Mouse (Mus musculus) limb, embryonic 14.5 days (tissue): ENCODE data around the gene Grxcr1. TPM values are rescaled to one million over a fixed set of nuclear protein-coding genes. Genes with fewer than 3 reads are reported as not detected.

ENCODE experiments used
- ATAC-seq: fragments of 200-750 bp; cut with Nextera tagmentation; 2 replicates; pipeline ENCODE4 v1.8.0; 2017; ENCODE audit warnings: low read depth, moderate number of reproducible peaks, moderate TSS enrichment; ENCODE audit not compliant: low FRiP score
- DNase-seq: peaks from one replicate; pipeline ENCODE4 v3.0.0-alpha.2; 2015; ENCODE audit warnings: low spot score
- H3K27ac ChIP-seq: fragments of 300-500 bp; sonication (generic); replicated peaks from 2 replicates; pipeline ENCODE4 v1.5.1; 2014; ENCODE audit warnings: low read depth, mild to moderate bottlenecking, low read length, moderate library complexity, mixed read lengths
- H3K27me3 ChIP-seq: fragments of 300-500 bp; sonication (generic); 2 replicates; pipeline ENCODE4 v1.6.1; 2014; ENCODE audit warnings: low read length, mixed read lengths; ENCODE audit not compliant: control insufficient read depth, insufficient read depth
- H3K36me3 ChIP-seq: fragments of 300-500 bp; sonication (generic); 2 replicates; pipeline ENCODE4 v1.6.1; 2014; ENCODE audit warnings: mild to moderate bottlenecking, low read length, moderate library complexity, mixed read lengths; ENCODE audit not compliant: control insufficient read depth, insufficient read depth
- H3K4me1 ChIP-seq: fragments of 300-500 bp; sonication (generic); 2 replicates; pipeline ENCODE4 v1.6.1; 2014; ENCODE audit warnings: antibody characterized with exemption, low read length, mixed read lengths; ENCODE audit not compliant: control insufficient read depth, insufficient read depth
- H3K4me2 ChIP-seq: fragments of 300-500 bp; sonication (generic); replicated peaks from 2 replicates; pipeline ENCODE4 v1.6.1; 2014; ENCODE audit warnings: low read depth, mild to moderate bottlenecking, low read length, moderate library complexity; ENCODE audit not compliant: severe bottlenecking
- H3K4me3 ChIP-seq: fragments of 300-500 bp; sonication (generic); replicated peaks from 2 replicates; pipeline ENCODE4 v1.5.1; 2014; ENCODE audit warnings: low read length
- H3K9ac ChIP-seq: fragments of 300-500 bp; sonication (generic); 2 replicates; pipeline ENCODE4 v1.6.1; 2014; ENCODE audit warnings: mild to moderate bottlenecking, low read depth, low read length, moderate library complexity; ENCODE audit not compliant: severe bottlenecking
- H3K9me3 ChIP-seq: fragments of 300-500 bp; sonication (generic); 2 replicates; pipeline ENCODE4 v1.6.1; 2016; ENCODE audit warnings: low read length; ENCODE audit not compliant: control insufficient read depth
- POLR2A ChIP-seq: fragments of 200-500 bp; IDR thresholded peaks from 2 replicates; pipeline ENCODE4 v1.8.0; 2012; ENCODE audit warnings: inconsistent platforms, mild to moderate bottlenecking, moderate library complexity, borderline replicate concordance; ENCODE audit not compliant: insufficient read depth, insufficient read length; ENCODE audit errors: extremely low read depth
- WGBS: fragments of 180-500 bp; shearing (Covaris S2); extraction: QIAGEN DNeasy Blood & Tissue Kit; methylation state at CpG from one replicate; pipeline ENCODE4 v1.1.7; 2014; 5-methylcytosine and 5-hydroxymethylcytosine counted together
- polyA plus RNA-seq, 2 experiments: library from polyadenylated mRNA; depleted of rRNA in 1 of 2; stranded (reverse) in 1 of 2; unstranded in 1 of 2; fragments of >200 nt; fragmentation: Nextera tagmentation in 1 of 2; extraction: Ambion mirVana in 1 of 2; gene quantifications; 2 replicates each; pipeline versions ENCODE4 v1.2.1 to v1.2.3; 2012 to 2014

Grxcr1 gene
- polyA plus RNA-seq, 2 experiments: not detected

GRCm38 (mm10) chr5:68007074-68007473 is 24.6 kb upstream of the Grxcr1 start:
- no peaks in the 10 kb centered on the region for H3K4me1 ChIP-seq
- no peak overlapping the region for H3K9ac ChIP-seq
- H3K4me2 ChIP-seq: no peak overlapping the region
- H3K4me3 ChIP-seq: no peak overlapping the region
- DNase-seq (no peak), ATAC-seq (no peak)
- no peaks in the 10 kb centered on the region for H3K27me3 ChIP-seq
- no peaks in the 10 kb centered on the region for H3K9me3 ChIP-seq
- H3K27ac ChIP-seq: no peak overlapping the region
- no peak for TF ChIP-seq POLR2A
- WGBS: 86% methylated on average over 4 of the region's 4 CpGs
- no peaks in the 10 kb centered on the region for H3K36me3 ChIP-seq

GRCm38 (mm10) chr5:68011569-68011968 is 20.1 kb upstream of the Grxcr1 start:
- Histone ChIP-seq H3K9me3 (no peaks in the 10 kb centered on the region), H3K4me1 (no peaks in the 10 kb centered on the region), H3K9ac (no peak overlapping the region), H3K36me3 (no peaks in the 10 kb centered on the region), H3K27ac (no peak overlapping the region), H3K4me2 (no peak overlapping the region), H3K27me3 (no peaks in the 10 kb centered on the region), H3K4me3 (no peak overlapping the region)
- 82% methylated on average over 3 of the region's 3 CpGs for whole genome bisulfite sequencing
- DNase-seq (no peak), ATAC-seq (no peak)
- no peak for TF ChIP-seq POLR2A

- Histone ChIP-seq H3K9me3 (no peaks in the 10 kb centered on the region), H3K27me3 (no peaks in the 10 kb centered on the region), H3K4me2 (no peak overlapping the region), H3K36me3 (no peaks in the 10 kb centered on the region), H3K27ac (no peak overlapping the region), H3K4me1 (no peaks in the 10 kb centered on the region), H3K4me3 (no peak overlapping the region), H3K9ac (no peak overlapping the region)
- 21% methylated on average over 4 of the region's 4 CpGs for WGBS
- TF ChIP-seq POLR2A: no peak
- ATAC-seq (peak; percentile 44; the same call in 1 of the 2 replicates), DNase-seq (peak; percentile 88)
These were observed 19.0 kb upstream of the Grxcr1 start for GRCm38 (mm10) chr5:68012618-68013017.

DNA sequence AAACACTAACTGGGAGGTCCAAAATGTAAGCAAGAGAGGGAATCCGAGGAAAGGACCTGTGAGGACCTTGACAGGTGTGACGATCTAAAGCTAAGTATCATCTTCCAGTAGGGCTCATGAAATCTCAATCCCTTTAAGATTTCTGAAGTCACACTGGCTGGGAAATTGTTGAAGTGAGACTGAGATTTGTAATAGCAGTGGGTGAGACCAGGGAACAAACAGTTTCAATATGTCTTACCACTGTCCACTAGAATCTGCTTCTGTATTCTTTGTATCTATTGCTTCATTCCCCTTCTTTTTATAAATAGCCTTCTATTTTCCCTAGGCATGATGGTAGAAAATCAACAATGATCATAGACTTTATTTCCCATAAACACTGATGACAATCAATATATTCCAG is 10.8 kb upstream of the Grxcr1 start:
- no peaks in the 10 kb centered on the region for H3K27me3 ChIP-seq
- H3K4me2 ChIP-seq: no peak overlapping the region
- H3K4me1 ChIP-seq: no peaks in the 10 kb centered on the region
- WGBS: 70% methylated on average over 2 of the region's 2 CpGs
- TF ChIP-seq POLR2A: no peak
- ATAC-seq: no peak
- no peak overlapping the region for H3K9ac ChIP-seq
- H3K4me3 ChIP-seq: no peak overlapping the region
- no peaks in the 10 kb centered on the region for H3K9me3 ChIP-seq
- no peak for DNase-seq
- no peak overlapping the region for H3K27ac ChIP-seq
- no peaks in the 10 kb centered on the region for H3K36me3 ChIP-seq

DNA sequence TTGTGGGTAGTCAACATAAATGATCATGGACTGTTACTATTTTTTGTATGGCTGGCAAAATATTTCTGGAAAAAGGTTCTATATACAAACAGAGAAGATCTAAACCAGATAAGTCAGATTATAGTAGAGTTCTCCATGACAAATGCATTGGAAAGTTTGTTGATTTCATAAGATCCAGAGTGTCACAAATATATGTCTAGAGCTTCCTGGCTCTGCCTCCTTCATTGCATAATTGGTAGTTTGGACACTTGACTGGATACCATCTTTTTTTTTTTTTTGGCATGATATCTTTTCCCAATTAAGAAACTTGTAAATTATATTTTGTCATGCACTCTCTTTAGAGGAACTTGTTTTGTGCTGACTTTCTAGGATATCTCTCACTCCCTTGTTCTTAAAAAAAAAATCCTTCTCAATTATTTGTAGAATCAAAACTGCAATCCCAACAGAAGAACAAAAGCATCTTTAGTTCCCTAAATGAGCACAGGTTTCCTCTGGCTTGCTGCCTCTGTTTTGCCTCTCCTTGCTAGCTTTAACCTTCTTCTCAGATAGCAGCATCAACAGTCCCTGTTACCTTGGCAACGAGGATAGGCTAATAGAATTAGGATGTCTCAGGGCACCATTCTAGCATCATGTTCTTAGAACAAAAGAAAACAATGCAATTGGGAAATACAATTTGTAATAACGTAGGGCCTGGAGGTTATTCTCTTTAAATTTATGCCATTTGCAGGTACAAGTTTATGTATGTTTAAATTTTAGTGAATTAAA is 4.8 kb upstream of the Grxcr1 start:
- Histone ChIP-seq H3K4me2 (no peak overlapping the region), H3K4me3 (no peak overlapping the region), H3K36me3 (no peaks in the 10 kb centered on the region), H3K9ac (no peak overlapping the region), H3K27me3 (no peaks in the 10 kb centered on the region), H3K27ac (no peak overlapping the region), H3K9me3 (no peaks in the 10 kb centered on the region), H3K4me1 (no peaks in the 10 kb centered on the region)
- ATAC-seq (no peak), DNase-seq (no peak)
- WGBS: 69% methylated on average over 2 of the region's 2 CpGs
- no peak for TF ChIP-seq POLR2A
